Mouse (Mus musculus) retina, postnatal 7 days (tissue): ENCODE data around the gene Sult1a1.

Experiments
- DNase-seq: peaks from one replicate; pipeline ENCODE4 v3.0.0-alpha.2; 2012; ENCODE audit warnings: low read depth, low spot score

Sult1a1 gene

DNA sequence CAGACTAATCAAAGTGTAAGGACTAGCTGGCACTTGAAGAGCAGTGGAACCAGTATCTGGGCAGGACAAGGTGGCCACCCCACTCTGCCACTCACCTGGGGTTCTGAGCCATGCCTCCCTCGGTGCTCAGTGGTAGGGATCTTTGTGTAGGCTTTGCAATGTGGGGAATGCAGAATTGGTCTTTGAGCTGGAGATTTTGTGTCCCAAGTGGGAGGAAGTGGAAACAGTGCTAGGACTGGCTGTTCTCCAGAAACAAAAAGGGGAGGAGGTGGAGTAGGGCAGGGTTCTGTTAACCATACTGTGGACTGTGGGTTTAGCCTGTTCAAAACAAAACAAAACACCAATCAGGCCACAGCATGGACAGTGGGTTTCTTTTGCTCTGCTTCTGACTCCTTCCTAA lies at the start of gene Sult1a1:
Gene Sult1a1, minus strand, starts transcription at position 226 of the 400 bp plus-strand sequence.
- DNase-seq = no peak

DNA sequence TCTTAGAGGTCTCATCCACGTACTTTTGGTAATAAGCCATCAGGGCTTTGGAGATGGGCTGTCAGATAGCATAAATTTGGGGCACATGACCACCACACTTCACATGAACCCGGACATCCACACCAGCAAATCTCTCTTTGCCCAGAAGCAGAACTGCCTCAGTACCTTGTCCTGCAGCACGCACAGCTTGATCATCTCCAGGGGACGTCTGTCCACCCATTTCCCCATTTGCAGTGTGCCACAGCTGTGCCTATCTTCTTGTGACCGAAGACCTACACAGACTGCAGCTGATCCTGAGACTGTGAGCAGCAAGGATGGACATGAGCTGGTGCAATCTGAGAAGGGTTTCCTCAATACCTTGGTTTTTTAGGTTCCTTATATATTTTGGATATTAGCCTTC lies 49.4 kb upstream of the Sult1a1 start:
- no peak for DNase-seq

DNA sequence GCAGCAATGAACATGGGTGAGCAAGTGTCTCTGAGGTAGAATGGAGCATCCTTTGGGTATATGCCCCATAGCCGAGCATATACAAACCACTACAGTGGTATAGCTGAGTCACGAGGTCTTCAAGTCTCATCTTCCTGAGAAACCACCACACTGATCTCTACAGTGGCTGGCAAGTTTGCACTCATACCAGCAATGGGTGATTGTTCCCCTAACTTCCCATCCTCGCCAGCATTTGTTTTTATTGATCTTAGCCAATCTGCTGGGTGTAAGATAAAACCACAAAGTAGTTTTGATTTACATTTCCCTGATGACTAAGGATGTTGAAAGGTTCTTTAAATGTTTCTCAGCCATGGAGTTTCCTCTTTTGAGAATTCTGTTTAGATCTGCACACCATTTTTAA lies 48.8 kb upstream of the Sult1a1 start:
- no peak for DNase-seq

DNA sequence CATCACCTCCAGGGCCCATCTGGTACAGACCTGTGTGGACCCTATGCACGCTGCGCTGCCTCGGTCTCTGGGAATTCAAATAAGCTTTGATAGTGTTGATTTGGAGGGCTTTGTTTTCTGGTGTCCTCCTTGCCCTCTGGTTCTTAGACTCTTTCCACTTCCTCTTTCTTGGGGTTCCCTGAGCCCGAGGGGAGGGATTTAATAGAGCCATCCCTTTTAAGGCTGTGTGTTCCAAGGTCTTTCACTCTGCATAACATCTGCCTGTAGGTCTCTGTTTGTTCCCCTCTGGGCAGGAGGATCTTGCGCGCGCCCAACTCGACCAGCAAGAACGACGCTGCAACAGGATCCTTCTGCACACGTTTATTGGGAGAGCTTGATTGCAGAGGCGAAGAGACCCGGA lies 45.4 kb upstream of the Sult1a1 start:
- no peak for DNase-seq

DNA sequence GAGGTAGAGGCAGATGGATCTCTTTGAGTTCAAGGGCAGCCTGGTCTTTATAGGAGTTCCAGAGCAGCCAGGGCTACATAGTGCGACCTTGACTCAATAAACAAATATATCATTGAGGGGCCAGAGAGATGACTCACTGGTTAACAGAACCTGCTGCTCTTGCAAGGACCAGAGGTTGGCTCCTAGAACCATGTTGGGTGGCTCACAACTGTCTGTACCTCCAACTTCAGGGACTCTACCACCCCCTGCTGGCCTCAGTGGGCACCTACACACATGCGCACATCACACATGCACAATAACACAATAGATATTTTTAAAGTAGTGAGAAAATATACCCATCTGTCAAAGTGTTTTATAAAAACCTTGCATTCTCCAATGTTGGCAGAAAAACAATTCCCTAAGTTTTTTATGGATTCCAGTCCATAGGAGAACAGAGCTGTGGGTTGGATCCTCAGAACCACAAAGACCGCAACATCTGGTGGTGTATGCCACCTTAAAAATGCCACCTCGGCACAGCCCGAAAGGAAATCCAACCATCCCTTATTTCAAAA lies 42.6 kb upstream of the Sult1a1 start:
- DNase-seq = no peak

DNA sequence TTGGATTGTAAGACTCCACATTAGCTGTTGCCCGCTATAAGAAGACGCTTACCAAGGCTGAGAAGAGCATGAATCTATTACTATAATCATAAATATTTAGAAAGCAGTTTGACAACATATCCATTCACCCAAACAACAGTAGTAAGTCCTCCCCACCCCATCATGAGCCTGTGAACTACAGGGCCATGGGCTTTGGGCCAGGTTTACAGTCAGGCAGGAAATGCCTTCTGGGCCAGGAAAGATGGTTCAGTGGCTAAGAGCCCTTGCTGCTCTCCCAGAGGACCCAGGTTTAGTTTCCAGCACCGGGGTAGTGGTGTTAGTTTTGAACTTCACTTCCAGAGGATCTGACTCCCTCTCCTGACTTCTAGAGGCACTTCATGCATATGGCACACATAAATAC lies 41.3 kb upstream of the Sult1a1 start:
- DNase-seq = no peak

DNA sequence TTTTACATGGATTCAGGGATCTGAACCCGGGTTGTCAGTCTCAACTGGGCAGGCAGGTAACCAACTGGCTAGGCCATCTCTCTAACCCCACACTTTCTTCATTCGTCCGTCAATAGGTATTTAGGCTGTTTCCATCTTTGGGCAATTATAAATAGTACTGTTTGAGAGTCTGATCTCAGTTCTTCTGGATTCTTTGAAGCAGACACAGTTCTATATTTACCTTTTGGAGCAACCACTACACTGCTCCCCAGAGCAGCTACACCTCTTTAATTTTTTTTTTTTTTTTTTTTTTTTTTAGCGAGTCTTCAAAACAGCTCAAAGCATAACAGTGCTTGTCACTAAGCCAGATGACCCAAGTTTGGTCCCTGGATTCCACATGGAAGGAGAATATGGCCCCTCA lies 39.4 kb upstream of the Sult1a1 start:
- no peak for DNase-seq

DNA sequence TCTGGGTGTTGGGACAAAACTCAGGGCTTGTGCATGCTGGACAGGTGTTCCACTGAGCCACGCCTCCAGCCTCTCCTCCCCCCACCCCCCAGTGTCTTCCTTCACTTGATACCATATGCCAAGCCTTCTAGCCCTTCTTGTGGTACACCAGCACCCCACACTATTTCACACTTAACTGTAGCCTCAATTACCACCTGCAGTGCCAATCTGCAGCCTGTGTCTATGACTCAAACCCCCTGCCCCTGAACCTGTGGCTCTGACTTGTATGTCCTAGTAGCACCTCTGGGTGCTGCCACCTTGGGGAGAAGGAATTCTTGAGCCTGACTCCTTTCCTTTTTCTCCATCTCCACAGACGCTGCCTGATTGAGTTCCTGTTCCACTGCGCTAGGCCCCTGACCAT lies 35.7 kb upstream of the Sult1a1 start:
- DNase-seq = no peak

DNA sequence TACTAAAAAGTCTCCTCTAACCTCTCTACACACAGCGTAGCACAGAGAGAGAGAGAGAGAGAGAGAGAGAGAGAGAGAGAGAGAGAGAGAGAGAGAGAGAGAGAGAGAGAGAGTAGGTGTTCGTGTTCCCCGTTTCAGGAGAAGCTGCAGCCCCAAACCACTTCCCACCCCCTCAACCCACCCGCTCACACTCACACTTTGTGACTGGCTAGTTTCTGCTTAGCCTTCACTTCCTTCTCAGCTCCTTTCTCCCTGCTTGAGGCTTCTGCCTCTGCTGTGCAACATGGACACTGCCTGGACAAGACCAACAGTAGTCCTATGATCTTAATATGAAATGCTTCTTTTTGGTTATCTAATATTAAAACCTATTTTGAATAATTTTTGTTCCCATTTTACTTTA lies 34.0 kb upstream of the Sult1a1 start:
- DNase-seq = no peak

DNA sequence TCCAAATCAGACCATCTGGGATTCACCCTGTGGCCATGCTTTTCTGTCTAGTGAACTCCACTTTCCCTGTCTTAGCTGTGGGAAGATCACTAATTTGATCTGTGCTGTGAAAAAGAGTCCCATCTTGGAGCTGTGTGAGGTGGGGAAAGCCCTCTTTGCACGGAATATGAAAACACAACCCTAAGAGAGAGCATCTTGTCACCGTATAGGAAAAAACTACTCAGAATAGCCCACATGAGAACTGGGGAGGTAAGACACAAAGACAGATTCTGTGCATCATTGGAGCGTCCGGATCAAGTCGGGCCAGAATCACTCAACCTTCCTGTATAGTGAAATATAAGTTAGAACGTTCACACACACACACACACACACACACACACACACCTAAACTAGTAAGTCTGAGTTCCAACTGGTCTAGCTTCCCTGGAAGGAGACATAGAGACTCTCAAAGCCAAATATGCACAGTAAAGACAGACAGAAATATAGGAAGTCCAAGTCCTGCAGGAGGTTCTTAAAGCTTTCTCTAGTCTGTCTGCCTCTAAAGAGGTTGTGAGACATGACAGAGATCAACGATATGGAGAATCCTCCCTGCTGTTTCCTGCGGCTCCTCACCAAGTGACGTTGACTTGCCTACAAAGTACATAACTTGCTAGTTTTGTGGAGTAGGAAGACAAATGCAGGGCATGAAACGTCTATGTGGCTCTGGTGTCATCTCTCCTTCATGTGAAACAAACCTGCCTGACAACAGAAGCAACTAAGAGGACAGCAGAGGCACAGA lies 32.1 kb upstream of the Sult1a1 start:
- no peak for DNase-seq

DNA sequence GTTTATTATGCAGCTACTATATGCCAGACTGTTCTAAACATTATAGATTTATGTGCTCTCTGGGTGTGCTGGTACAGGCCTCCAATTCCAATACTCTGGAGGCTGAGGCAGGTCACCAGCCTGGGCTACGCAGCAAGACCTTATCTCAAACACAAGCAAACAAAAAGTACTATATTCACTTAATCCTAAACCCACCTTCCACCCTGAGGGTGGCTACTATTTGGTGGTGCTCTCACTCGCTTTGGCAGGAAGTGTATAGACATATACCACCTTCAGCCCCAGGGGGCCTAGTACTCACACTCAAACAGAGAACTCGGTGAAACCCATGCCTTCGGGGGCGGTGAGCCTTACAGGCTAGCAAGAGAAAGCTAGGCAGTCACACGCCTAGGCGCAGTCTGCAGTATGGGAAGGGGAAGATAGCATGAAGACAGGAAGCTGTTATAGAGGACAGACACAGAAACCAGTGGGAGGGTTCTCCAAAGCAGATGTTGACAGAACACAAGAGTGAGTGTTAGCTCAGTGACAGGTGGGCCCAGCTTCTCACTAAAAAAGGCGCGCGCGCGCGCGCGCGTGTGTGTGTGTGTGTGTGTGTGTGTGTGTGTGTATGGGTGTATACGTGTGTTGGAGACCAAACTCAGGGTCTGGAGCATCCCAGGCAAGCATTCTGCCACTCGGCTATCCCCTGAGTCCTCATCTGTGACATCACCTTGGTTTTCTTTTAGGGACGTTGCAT lies 31.4 kb upstream of the Sult1a1 start, which contains the start of gene Coro1a:
Gene Coro1a, minus strand, starts transcription at position 346 of the 733 bp plus-strand sequence.
- no peak for DNase-seq

DNA sequence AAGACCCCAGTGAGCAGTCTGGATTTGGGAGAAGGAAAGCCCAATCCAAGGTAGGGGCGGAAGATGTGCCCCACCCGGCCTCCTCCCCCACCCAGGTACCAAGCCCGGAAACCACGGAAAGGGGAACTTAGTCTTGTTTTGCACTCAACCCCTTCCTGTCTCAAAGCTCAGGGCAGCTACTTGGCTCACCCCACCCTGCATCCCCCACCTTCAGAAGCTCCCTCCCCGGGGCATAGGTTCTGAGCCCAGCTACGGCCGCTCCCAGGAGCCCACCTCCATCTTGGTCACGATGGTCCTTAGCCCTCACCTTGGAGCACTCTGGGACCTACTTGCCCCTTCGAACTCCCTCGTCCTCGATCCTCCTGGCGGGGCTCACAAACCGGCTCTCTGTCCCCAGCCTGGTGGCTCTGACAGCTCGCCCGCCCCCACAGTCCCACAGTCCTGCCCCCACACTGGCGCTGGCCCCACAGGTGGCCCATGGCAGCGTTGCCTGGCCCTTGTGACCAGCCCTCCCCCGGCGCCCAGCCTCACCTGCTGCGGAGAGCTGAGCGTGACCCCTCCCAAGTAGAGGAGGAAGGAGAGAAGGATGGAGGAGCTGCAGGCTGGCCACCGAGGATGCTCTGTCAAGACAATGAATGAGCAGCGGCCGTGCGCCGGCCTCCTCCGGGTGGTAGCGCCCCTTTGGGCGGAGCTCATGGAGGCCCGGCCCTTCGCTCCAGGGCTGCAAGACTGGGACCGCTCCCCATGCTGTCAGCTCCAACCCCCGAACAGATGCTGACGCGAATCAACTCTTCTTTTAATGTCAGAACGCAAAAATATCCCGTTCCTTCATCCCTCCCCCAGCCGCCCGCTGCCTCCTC lies 28.1 kb upstream of the Sult1a1 start:
- peak; percentile 24 for DNase-seq

DNA sequence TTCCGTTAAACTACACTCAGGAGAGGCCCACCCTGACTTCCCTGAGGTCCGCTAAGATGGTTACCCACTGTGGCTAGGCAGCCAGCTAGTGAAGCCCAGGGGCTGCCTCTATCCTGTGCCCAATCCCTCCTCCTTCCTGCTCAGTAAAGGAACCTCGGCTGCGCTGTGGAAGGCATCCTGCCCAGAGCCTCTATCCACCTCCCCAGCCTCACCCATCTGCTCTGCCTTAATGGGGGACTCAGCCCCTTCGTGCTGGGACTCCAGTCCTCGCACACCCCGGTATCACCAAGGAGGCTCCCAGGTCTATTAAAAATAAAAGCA lies 27.5 kb upstream of the Sult1a1 start:
- DNase-seq = no peak

DNA sequence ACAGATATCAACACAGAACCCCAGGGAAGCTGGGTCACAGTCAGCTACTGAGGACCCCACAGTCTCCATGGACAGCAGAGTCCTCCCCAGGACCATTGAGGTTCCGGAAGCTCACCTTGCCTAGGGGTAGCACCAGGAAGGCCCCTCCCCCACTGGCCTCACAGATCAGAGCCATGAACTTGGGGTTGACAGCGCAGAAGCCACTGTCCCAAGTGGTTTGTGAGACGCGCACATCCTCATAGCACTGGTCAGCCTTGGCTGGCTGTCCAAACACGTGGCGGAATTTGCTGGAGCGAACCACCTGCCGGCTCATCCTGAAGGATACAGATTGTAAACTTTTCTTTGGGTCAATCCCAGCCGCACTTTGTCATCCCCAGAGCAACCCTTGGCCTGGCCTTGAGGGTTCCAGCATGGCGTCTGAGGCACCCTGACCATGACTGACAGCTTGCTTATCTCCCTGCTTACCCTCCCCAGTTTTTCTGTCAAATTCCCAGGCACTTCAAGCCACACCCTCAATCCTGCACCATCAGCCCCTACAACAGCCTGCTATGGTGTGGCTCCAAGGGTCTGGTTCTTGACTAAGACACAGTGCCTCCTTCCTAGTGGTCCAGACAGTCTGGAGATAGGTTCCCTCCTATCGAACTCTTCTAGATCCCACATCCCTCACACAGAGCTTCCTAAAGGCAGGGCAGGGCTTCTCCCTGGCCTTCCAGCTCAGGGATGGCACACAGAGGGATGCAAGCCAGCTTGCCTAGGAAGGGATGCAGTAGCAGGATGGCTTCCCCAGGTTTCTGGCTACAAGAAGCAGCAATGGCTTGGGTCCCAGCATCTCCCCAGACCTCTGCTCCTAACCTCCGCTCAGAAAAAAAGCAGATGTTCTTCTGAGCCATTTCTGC lies 26.9 kb upstream of the Sult1a1 start:
- no peak for DNase-seq

DNA sequence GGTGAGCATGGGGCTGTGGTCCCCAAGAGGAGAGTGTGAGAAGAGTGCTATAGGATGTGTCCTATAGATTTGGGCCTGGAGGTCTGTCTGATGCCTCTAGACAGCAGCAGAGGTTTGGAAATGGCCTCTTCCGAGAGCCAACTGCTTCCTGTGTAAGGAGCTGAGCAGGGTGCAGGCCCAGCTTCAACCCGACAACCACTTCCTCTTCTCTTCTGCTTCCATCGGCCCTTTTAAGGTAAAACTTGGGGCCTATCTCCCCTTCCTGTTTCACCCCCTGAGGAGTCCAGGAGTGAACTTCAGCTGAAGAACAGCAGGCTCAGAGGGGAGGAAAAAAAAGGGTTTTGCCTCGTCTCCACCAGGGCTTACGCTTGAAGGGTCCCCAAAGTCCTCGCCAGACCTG lies 26.1 kb upstream of the Sult1a1 start:
- no peak for DNase-seq

DNA sequence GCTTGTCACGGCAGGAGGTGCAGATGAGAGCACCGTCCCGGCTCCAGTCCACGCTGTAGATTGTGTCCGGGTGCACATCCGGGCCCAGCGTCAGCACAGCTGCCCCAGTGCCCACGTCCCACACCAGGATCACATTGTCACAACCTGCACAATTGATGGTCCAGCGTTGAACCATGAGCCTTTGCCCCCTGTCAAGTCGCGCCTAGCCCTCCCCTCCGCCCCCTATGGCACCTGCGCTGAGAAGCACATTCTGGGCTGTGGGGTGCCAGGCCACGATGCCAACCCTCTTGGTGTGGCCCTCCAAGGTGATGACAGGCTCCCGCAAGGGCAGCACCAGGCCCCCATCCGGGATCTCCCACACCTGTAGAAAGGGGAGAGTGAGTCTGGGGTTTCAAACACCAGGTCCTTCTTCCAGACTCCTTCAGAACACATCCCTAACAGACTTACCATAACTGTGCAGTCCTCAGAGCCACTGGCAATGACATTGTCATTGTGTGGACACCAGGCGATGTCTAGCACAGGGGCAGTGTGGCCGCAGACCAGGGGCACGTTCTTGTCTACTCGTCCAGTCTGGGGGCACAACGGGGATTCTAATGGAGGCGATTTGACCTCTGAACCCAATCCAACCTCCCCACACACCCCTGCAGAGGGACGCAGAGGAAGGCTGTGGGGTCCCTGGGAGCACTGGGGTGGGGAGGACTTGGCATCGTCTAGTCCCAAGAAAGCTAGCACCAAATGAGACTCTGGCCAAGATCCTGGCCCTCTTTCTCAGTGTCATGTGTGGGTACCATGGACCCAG lies 25.5 kb upstream of the Sult1a1 start:
- DNase-seq = no peak

DNA sequence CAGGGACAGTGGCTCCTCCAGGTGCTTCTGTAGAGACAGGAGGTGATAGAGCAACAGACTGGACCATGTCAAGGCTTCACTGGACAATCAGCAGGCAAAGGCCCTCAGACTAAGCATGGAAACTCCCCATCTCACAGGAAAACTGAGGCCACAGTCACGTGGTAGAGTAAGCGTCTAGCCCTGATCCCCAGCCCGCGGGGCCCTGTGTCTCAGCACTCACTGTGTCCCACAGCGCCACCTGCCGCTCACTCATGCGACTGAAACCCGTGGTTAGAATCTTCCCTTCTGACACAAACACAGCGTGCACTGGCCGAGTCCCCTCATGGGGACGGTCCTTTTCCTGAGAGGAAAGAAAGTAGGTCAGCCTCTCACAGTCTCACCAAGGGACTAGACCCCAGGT lies 24.8 kb upstream of the Sult1a1 start:
- peak; percentile 84 for DNase-seq

DNA sequence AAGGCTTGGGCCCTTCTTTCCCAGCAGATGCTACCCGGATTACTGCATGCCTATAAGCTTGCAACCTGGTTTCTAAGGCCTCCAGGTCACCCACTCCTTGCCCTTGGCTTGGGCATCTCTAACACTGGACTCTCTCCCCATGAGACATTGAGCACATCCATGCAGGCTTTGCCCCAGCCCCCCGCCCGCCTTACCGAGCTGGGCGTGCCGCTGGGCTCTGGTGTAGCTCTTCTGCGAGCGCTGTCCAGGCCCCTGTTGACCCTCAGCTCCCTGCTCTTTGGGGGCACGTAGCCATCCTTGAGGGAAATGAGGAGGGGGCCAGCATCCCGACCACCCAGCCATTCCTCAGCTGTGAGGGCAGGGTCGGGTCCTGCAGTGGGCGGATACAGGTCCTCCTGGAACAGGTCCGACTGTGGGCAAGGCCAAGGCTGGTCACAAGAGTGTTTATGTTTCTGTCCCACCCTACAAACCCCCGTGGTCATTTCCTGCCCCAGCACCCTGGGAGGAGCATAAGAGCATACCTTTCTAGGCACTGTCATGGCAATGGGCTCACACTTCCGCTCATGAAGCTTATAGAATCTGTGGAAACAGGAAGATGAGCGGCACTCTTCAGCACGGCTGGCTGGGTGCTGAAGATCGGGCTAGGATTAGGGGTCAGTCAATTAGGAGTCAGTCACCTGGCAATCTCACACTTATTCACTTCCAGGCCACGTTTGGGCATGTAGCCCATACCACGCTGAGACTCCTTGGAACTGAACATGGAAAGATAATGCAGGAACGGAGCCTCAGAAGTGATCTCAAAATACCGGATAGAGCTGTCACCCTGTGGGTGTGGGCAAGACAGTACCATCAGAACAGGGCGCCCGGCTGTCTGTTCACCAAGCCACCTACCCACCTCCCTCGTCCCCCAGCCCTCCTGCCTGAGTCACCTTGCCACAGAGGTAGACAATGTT lies 24.1 kb upstream of the Sult1a1 start:
- no peak for DNase-seq

DNA sequence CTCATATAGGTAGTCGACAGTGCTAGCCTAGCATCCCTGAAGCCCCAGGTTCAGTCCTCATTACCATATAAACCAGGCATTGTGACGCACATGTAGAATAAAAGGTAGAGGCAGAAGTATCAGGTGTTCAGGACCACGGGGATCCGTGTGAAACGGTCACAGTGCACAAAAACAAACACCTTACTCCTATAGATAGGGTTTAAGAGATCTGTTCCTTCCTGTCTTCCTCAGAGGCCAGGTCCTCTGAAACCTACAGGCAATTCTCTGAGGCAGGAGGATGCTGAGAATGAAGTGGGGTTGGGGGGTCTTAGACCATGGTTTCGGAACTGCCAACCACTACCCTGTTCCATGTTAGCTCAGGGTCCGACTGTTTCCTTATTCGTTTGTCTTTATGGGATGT lies 21.6 kb upstream of the Sult1a1 start:
- no peak for DNase-seq
